Mouse (Mus musculus) lung, adult 2 months (tissue): ENCODE results near the gene Pde8b. TPM values are rescaled to one million over a fixed set of nuclear protein-coding genes. Genes with fewer than 3 reads are reported as not detected.

ENCODE experiments used
- DNase-seq: peaks from one replicate; pipeline ENCODE4 v3.0.0; 2022
- H3K4me1 ChIP-seq: fragments of 200-500 bp; 2 replicates; pipeline ENCODE4 v1.6.1; 2011; ENCODE audit warnings: low read length; ENCODE audit not compliant: control insufficient read depth, insufficient read depth
- H3K4me3 ChIP-seq: fragments of 200-500 bp; replicated peaks from 2 replicates; pipeline ENCODE3; 2011; ENCODE audit warnings: low read depth, mild to moderate bottlenecking, control low read depth, low read length; ENCODE audit errors: extremely low read depth
- CTCF ChIP-seq: fragments of 200-500 bp; IDR thresholded peaks from 2 replicates; pipeline ENCODE4 v1.5.1; 2011; ENCODE audit warnings: mild to moderate bottlenecking, low read length, control low read depth; ENCODE audit not compliant: insufficient read depth
- POLR2A ChIP-seq: fragments of 200-500 bp; IDR thresholded peaks from 2 replicates; pipeline ENCODE4 v1.6.1; 2011; ENCODE audit warnings: low read depth, mild to moderate bottlenecking, control low read depth, low read length, borderline replicate concordance; ENCODE audit errors: extremely low read depth
- WGBS: fragments of 180-500 bp; shearing (Covaris S2); methylation state at CpG from one replicate; pipeline ENCODE4 v1.1.7; 2018; 5-methylcytosine and 5-hydroxymethylcytosine counted together
- polyA plus RNA-seq: library from polyadenylated mRNA; depleted of rRNA; stranded (reverse); fragments of >200 nt; gene quantifications from 2 replicates; pipeline ENCODE4 v1.2.3, GENCODE M21; 2012

Pde8b gene
- polyA plus RNA-seq, 1 experiment: 38.8 TPM

DNA sequence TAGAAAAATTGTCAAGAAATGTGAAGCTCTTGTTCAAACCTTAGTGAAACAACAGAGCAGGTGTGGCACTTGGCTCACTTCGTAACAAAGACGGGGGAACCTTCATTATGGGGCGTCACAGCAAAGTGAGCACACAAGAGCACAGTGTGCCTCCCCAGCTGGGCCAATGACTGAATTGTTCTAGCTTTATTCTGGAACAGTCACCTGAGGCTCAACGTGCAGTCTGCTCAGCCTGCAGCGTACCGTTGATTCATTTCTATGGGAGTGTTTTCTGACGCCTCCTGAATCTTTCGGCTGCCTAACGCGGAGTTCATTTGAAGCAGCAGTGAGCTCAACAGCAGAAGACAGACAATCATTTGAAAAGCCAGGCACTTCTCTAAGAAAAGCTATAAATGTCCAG, 154.3 kb downstream of the Pde8b start:
- WGBS: 77% methylated on average over 10 of the region's 10 CpGs
- Histone ChIP-seq H3K4me3 (no peak overlapping the region), H3K4me1 (no peaks in the 10 kb centered on the region; the same call in 1 of the 2 replicates)
- no peak for DNase-seq
- no peak for TF ChIP-seq POLR2A
- no peak for TF ChIP-seq CTCF

DNA sequence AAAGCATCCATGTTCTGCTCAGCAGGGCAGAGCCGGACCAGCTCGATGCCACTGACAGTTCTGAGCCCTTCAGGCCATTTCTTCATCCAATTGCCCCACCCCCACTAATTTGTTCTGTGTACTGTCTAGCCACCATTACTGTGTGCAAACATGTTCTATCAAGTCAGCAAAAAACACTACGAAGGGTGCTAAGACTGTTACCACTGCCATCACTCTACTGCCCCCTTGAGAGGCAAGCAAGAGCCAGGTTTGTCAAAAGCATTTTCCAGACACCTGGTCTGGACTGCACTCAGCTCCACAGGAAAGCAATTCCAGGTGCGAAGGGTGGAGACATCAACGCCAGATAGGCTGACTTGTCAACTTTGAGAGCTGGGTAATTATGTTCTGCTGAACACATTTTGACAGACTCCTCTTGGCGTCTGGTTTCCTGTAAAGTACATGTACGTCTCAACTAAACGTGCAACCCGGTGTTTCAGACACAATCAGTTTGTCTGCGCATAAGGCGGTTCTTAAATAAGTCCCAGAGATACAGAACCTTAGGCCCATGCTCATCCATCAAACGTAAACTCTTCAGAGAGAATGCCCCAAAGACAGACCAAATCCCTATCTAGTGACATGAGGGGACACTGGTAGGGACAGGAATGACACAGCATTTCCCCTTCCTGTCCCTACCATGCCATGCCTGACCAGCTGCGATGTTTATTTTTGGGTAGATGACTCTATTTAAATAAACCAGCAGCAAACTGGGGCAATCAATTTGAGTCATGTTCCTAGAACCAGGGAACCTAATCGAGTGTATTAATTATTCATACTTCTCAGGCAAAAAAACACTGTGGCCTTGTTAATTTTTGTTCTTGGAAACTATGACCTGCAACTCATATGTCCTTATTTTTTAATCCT, 158.3 kb downstream of the Pde8b start:
- no peak overlapping the region for H3K4me3 ChIP-seq
- H3K4me1 ChIP-seq: no peaks in the 10 kb centered on the region
- DNase-seq: no peak
- TF ChIP-seq POLR2A (no peak), CTCF (no peak)
- WGBS: 52% methylated on average over 14 of the region's 14 CpGs

DNA sequence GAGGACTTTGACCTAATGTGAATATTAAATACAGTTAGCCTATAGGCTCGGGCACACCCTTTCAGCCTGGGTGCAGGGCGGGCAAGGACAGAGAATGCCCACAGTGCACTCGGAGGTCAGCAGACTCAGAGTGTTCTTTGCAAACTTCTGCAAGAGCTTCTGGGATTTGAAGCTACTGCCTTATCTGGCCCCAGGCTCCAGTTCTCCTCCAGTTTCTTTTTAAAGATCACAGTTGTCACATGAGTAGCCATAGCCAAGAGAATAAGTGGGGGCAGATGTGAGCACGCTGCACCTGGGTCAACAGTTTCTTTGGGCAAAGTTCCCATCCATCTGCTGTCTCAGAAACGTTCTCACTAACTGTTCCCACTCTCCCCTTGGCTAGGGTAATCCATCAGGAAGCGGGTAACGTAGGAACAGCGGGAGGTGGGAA, 162.8 kb downstream of the Pde8b start:
- DNase-seq: no peak
- H3K4me3 ChIP-seq: no peak overlapping the region
- H3K4me1 ChIP-seq: no peaks in the 10 kb centered on the region
- WGBS: 48% methylated on average over 8 of the region's 8 CpGs
- no peak for TF ChIP-seq CTCF
- no peak for TF ChIP-seq POLR2A

DNA sequence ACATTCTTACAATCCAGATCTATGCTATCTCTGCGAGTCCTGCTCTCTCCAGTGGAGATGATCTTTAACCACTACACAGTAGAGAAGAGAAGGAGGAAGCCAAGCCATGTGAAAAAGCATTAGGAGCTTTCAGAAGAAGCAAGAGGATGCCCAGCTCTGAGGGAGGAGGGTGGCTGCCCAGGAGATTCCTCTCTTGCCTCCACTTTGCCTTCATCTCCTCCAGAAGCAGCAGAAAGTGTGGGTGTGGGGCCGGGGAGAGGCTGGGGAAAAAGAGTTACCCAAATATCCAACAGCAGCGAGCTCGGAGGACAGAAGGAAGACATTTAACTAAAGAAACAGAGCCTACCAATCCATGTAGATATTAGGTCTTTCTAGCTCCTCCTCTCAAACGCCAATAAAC, 164.1 kb downstream of the Pde8b start:
- 75% methylated on average over 5 of the region's 5 CpGs for WGBS

DNA sequence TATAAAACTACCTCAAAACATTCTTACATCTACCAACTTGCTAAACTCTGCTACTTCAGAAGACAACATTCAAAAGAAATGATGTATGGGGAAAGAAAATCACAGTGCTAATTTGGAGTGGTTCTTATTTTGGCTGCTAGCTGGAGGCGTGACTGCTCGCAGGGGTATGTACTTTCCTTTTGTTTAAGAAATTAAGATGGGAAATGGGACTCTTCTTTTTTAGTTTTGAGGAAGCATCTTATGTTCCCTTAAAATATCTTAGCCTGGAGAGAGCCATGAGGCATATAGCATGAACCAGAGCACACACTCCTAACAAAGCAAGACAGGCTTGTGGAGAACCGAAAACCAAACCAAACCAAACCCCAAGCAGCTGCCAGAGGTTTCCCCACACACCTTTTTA, 167.5 kb downstream of the Pde8b start:
- Histone ChIP-seq H3K4me1 (no peaks in the 10 kb centered on the region), H3K4me3 (no peak overlapping the region)
- WGBS: 81% methylated on average over 3 of the region's 3 CpGs
- DNase-seq: no peak
- TF ChIP-seq POLR2A (no peak), CTCF (no peak)

More for the DNA sequence above, 164.1 kb downstream of the Pde8b start:
- H3K4me1 ChIP-seq: no peaks in the 10 kb centered on the region
- TF ChIP-seq CTCF: no peak
- TF ChIP-seq POLR2A: no peak
- no peak for DNase-seq
- H3K4me3 ChIP-seq: no peak overlapping the region

DNA sequence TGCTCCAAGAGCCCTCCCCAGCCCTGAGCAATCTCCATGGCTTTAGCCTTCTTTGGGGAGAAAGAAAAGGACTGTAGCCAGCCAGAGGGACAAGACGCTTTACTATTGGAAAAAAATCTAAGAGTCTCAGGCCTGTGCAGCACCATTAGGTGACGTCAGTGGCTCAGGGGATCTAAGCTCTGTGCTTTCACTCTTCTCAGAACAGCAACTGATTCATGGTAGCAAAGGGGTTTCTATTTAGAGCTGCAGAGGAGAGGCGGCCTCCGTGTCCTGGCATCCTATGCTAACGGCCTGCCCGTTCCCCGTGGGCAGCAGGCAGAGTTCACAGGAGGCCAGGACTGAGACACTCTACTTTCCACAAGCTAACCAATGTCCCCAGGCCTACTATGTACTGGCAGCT, 169.1 kb downstream of the Pde8b start:
- WGBS: 74% methylated on average over 7 of the region's 7 CpGs
- no peak for DNase-seq
- Histone ChIP-seq H3K4me3 (no peak overlapping the region), H3K4me1 (no peaks in the 10 kb centered on the region)
- no peak for TF ChIP-seq CTCF
- no peak for TF ChIP-seq POLR2A

DNA sequence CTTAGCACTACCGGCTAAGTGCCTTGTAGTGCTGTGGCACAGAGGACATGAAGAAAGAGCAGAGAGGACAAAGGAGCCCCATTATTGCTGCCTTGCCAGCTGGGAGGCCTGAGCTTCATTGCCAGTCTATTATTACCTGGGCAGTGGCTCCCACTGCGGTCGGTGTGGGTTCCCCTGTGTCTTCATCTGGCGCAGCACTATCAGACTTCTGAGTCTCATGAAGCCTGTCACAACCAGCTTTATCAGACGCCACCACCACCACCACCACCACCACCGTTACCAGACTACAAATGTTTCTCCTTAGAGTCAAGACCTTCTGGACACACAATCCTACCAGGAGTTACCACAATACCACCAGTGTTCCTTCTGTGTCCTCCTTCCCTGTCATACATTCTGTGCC, 171.6 kb downstream of the Pde8b start:
- Histone ChIP-seq H3K4me1 (no peaks in the 10 kb centered on the region), H3K4me3 (no peak overlapping the region)
- TF ChIP-seq CTCF (no peak), POLR2A (no peak)
- WGBS: 72% methylated on average over 6 of the region's 6 CpGs
- DNase-seq: no peak

DNA sequence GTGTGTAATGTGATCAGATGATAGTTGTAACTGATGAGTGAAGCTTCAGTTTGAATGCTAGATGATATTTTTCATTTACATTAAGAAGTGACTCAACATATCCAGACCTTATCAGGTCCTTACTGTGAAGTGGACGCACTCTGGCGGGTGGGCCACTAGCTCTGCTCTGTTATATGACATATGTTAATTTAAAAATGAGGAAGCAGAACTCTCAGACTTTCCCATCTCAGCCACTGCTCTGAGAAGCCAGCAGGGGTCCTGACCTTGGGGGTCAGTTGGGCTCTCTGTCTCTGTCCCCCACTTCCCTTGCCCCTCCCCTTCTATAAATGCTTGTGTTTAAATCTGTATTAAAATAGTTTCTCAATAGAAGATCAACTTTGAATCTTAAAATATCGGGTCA, 172.4 kb downstream of the Pde8b start:
- WGBS: 72% methylated on average over 3 of the region's 3 CpGs
- no peak for DNase-seq
- no peaks in the 10 kb centered on the region for H3K4me1 ChIP-seq
- TF ChIP-seq POLR2A (no peak), CTCF (no peak)
- no peak overlapping the region for H3K4me3 ChIP-seq

DNA sequence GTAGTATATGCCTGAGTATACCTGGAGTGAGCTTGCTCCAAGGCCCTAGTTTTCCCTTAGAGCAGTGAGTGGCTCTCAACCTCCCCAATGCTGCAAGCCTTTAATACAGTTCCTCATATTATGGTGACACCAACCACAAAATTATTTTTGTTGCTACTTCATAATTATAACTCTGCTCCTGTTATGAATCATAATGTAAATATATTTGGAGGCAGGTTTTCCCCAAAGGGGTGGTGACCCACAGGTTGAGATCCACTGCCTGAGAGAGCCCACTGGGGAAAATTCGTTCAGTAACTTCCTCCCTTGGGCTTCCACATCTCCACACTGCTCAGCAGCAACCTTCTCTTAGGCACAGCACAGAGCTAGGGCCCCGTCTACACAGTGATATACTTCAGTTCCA, 174.0 kb downstream of the Pde8b start:
- WGBS: 58% methylated on average over 2 of the region's 2 CpGs
- no peak for DNase-seq
- H3K4me3 ChIP-seq: no peak overlapping the region
- TF ChIP-seq CTCF (no peak), POLR2A (no peak)
- no peaks in the 10 kb centered on the region for H3K4me1 ChIP-seq

DNA sequence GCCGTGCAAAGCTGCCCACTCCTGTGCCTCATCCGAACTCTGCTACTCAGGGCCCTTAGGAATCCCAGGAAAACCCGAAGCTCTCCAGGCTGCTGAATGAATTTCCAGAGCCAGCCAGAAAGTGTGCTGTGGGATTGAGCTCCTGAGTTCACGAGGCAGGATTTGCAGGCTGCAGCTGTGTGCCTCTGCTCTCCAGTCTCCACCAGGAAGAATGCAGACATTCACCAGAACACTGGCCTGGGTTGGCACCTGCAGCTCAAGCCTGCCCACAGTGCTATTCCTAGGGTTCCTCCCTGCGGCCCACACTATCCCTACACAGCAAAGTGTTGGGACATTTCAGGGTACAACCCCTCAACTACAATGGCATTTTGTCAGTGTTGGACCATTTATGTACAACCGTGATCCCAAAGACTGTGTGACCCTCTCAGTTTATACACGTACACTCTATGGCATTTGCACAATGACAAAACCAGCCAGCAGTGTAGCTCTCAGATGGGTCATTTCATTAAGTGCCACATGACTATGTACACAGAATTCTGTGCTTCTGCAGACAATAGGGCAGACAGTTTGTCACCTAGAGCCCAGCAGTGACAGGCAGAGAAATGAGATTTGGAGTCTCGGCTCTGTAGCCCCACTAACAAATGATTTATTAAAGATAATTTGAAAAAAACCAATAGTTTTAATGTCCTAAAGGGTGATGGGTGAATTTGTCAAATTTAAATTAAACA, 176.5 kb downstream of the Pde8b start:
- Histone ChIP-seq H3K4me3 (no peak overlapping the region), H3K4me1 (no peaks in the 10 kb centered on the region)
- TF ChIP-seq POLR2A (no peak), CTCF (no peak)
- no peak for DNase-seq
- WGBS: 70% methylated on average over 8 of the region's 8 CpGs
